Mouse (Mus musculus) G1E (cell line): ENCODE data around the gene Camkk2. TPM values are rescaled to one million over a fixed set of nuclear protein-coding genes. Genes with fewer than 3 reads are reported as not detected.

Experiments used
- ATAC-seq: 2 replicates; pipeline ENCODE4 v1.8.0; 2016; ENCODE audit warnings: mild to moderate bottlenecking; ENCODE audit not compliant: insufficient number of reproducible peaks, poor library complexity, low FRiP score, severe bottlenecking; ENCODE audit errors: extremely low read depth
- DNase-seq: peaks from one replicate; pipeline ENCODE4 v3.0.0; 2012; ENCODE audit warnings: low spot score
- H3K27me3 ChIP-seq: 2 replicates; pipeline ENCODE4 v1.6.1; 2012; ENCODE audit warnings: mild to moderate bottlenecking, low read length, inconsistent platforms; ENCODE audit not compliant: insufficient read depth
- H3K36me3 ChIP-seq: replicated peaks from 2 replicates; pipeline ENCODE3; 2012; ENCODE audit warnings: mild to moderate bottlenecking, inconsistent platforms
- H3K4me1 ChIP-seq: 2 replicates; pipeline ENCODE4 v1.6.1; 2012; ENCODE audit warnings: low read depth, low read length, inconsistent platforms, mixed read lengths; ENCODE audit not compliant: insufficient read depth
- H3K4me3 ChIP-seq: 2 replicates; pipeline ENCODE4 v1.5.1; 2012; ENCODE audit warnings: low read depth, mild to moderate bottlenecking, inconsistent platforms, low read length, moderate library complexity, mixed read lengths
- H3K9me3 ChIP-seq: replicated peaks from 2 replicates; pipeline ENCODE4 v1.6.1; 2012; ENCODE audit warnings: inconsistent platforms
- CTCF ChIP-seq: IDR thresholded peaks from 2 replicates; pipeline ENCODE4 v1.5.1; 2012; ENCODE audit warnings: low read depth, low read length, inconsistent platforms, mixed read lengths
- GATA1 ChIP-seq: IDR thresholded peaks from 2 replicates; pipeline ENCODE4 v1.6.1; 2012; ENCODE audit warnings: borderline replicate concordance, low read length, inconsistent platforms, mixed read lengths
- GATA2 ChIP-seq: IDR thresholded peaks from 2 replicates; pipeline ENCODE4 v1.6.1; 2012; ENCODE audit warnings: low read depth, low read length, inconsistent platforms, borderline replicate concordance
- POLR2AphosphoS5 ChIP-seq: IDR thresholded peaks from 2 replicates; pipeline ENCODE4 v1.6.1; 2012; ENCODE audit warnings: low read depth, low read length, inconsistent platforms; ENCODE audit not compliant: insufficient replicate concordance
- TAL1 ChIP-seq: conservative IDR thresholded peaks from 2 replicates; pipeline ENCODE4 v1.6.1; 2012; ENCODE audit warnings: low read depth, low read length, inconsistent platforms, mixed read lengths
- polyA plus RNA-seq: library from polyadenylated mRNA; stranded (reverse); fragments of >175 nt; gene quantifications from 2 replicates; pipeline ENCODE4 v1.2.3, GENCODE M21; 2012
- total RNA-seq, 2 experiments: library from RNA; stranded (forward) in 1 of 2; stranded (reverse) in 1 of 2; fragments of 200-1000 nt in 1 of 2; fragments of >200 nt in 1 of 2; fragmentation: Nextera tagmentation in 1 of 2; gene quantifications; 2 replicates each; pipeline ENCODE4 v1.2.3; 2014 to 2017

Gene Camkk2
- total and polyA plus RNA-seq, 3 experiments, result 9.7 to 18.2 (median 12.5) TPM

- DNase-seq, result no peak
- no peak for ATAC-seq
- Histone ChIP-seq H3K27me3 (no peaks in the 10 kb centered on the region), H3K4me3 (peak overlapping the region; percentile 34; the same call in 1 of the 2 replicates), H3K36me3 (no peaks in the 10 kb centered on the region), H3K4me1 (peaks cover 69% of the 10 kb centered on the region), H3K9me3 (no peaks in the 10 kb centered on the region)
- TF ChIP-seq GATA1 (no peak), TAL1 (no peak), POLR2AphosphoS5 (no peak), GATA2 (no peak), CTCF (no peak)
These were observed 80.5 kb downstream of the Camkk2 start for GRCm38 (mm10) chr5:122698701-122699060.

- H3K36me3 ChIP-seq, result no peaks in the 10 kb centered on the region
- peaks cover 64% of the 10 kb centered on the region for H3K4me1 ChIP-seq
- no peak for TF ChIP-seq TAL1
- TF ChIP-seq GATA2, result no peak
- TF ChIP-seq POLR2AphosphoS5, result no peak
- TF ChIP-seq CTCF, result no peak
- no peak for TF ChIP-seq GATA1
- H3K27me3 ChIP-seq, result 0 out of 2 replicates have a peak, but pooled peaks cover 2% of the 10 kb centered on the region
- ATAC-seq (peak; percentile 24), DNase-seq (no peak)
- peak overlapping the region; percentile 30; the same call in 1 of the 2 replicates for H3K4me3 ChIP-seq
- H3K9me3 ChIP-seq, result no peaks in the 10 kb centered on the region
These were observed 81.0 kb downstream of the Camkk2 start for GRCm38 (mm10) chr5:122698041-122698700.

- Histone ChIP-seq H3K9me3 (no peaks in the 10 kb centered on the region), H3K4me3 (no peak overlapping the region), H3K4me1 (peaks cover 49% of the 10 kb centered on the region), H3K27me3 (peaks cover 5% of the 10 kb centered on the region; the same call in 1 of the 2 replicates), H3K36me3 (no peaks in the 10 kb centered on the region)
- TF ChIP-seq GATA2 (no peak), TAL1 (no peak), GATA1 (no peak)
- DNase-seq, result no peak
- ATAC-seq, result no peak
These were observed 83.7 kb downstream of the Camkk2 start for GRCm38 (mm10) chr5:122695516-122695915.

GRCm38 (mm10) chr5:122693431-122694207 is 85.6 kb downstream of the Camkk2 start:
- ATAC-seq, result no peak
- TF ChIP-seq CTCF, result no peak
- no peak for TF ChIP-seq TAL1
- no peak for TF ChIP-seq GATA2
- TF ChIP-seq POLR2AphosphoS5, result no peak
- TF ChIP-seq GATA1, result no peak
- H3K27me3 ChIP-seq, result peaks cover 5% of the 10 kb centered on the region; the same call in 1 of the 2 replicates

GRCm38 (mm10) chr5:122690486-122690885 is 88.7 kb downstream of the Camkk2 start:
- no peak for ATAC-seq
- H3K27me3 ChIP-seq, result peaks cover 7% of the 10 kb centered on the region
- H3K9me3 ChIP-seq, result peaks cover 3% of the 10 kb centered on the region; the same call in 1 of the 2 replicates
- DNase-seq, result no peak
- no peak for TF ChIP-seq GATA2
- TF ChIP-seq CTCF, result no peak
- no peak for TF ChIP-seq TAL1
- TF ChIP-seq POLR2AphosphoS5, result no peak
- no peak for TF ChIP-seq GATA1
- peaks cover 6% of the 10 kb centered on the region; the same call in 1 of the 2 replicates for H3K4me1 ChIP-seq
- H3K4me3 ChIP-seq, result no peak overlapping the region
- H3K36me3 ChIP-seq, result no peaks in the 10 kb centered on the region

More at GRCm38 (mm10) chr5:122693431-122694207, 85.6 kb downstream of the Camkk2 start:
- no peaks in the 10 kb centered on the region for H3K9me3 ChIP-seq
- H3K4me1 ChIP-seq, result peaks cover 32% of the 10 kb centered on the region
- H3K4me3 ChIP-seq, result no peak overlapping the region
- no peaks in the 10 kb centered on the region for H3K36me3 ChIP-seq
- no peak for DNase-seq

GRCm38 (mm10) chr5:122689153-122689552 is 90.1 kb downstream of the Camkk2 start:
- peaks cover 6% of the 10 kb centered on the region; the same call in 1 of the 2 replicates for H3K4me1 ChIP-seq
- DNase-seq (no peak), ATAC-seq (no peak)
- H3K36me3 ChIP-seq, result no peaks in the 10 kb centered on the region
- H3K27me3 ChIP-seq, result peaks cover 11% of the 10 kb centered on the region
- no peak overlapping the region for H3K4me3 ChIP-seq
- H3K9me3 ChIP-seq, result peaks cover 3% of the 10 kb centered on the region; the same call in 1 of the 2 replicates
- no peak for TF ChIP-seq GATA2
- TF ChIP-seq CTCF, result no peak
- TF ChIP-seq GATA1, result no peak
- no peak for TF ChIP-seq TAL1
- TF ChIP-seq POLR2AphosphoS5, result no peak
